Mouse (Mus musculus): Measurements from ENCODE around the gene Zcchc18. TPM values are rescaled to one million over a fixed set of nuclear protein-coding genes. Genes with fewer than 3 reads are reported as not detected.
"Not testable (repeated sequence)": the region's sequence is repeated elsewhere in the genome, so short reads cannot be mapped to it uniquely, and the experiment has no call there.

The Zcchc18 gene
- 1.5 and 1.8 TPM in 2 replicates for polyA plus RNA-seq (2014; fragmentation: Nextera tagmentation; extraction: Ambion mirVana)

GRCm38 (mm10) chrX:136992978-136993547 is at the start of gene Zcchc18:
Gene Zcchc18 (plus strand): TSS chrX:136993155.
- no peaks in the 10 kb centered on the region for H3K9me3 ChIP-seq (ENCODE audit: control insufficient read depth, low read length)

GRCm38 (mm10) chrX:136957583-136958279 is 35.2 kb upstream of the Zcchc18 start:
- not testable (repeated sequence) for H3K27ac ChIP-seq (replicated peaks in 1 of 2; ENCODE audit: control insufficient read depth in 1 of 2, insufficient read depth in 1 of 2, low read depth in 2 of 2, low read length in 2 of 2); H3K9ac ChIP-seq (ENCODE audit: low read length); H3K9me3 ChIP-seq (ENCODE audit: control insufficient read depth, low read length); H3K27me3 ChIP-seq (ENCODE audit: control insufficient read depth, insufficient read depth, low read length); H3K4me1 ChIP-seq (ENCODE audit: control insufficient read depth in 2 of 2, insufficient read depth in 2 of 2, low read length in 2 of 2); H3K36me3 ChIP-seq (ENCODE audit: control insufficient read depth, insufficient read depth, low read length)
- Histone ChIP-seq H3K4me2 (ENCODE audit: low read length) (peak overlapping the region; percentile 52), H3K4me3 (ENCODE audit: control insufficient read depth in 1 of 2, insufficient read depth in 1 of 2, low read depth in 1 of 2, low read length in 2 of 2) (peak overlapping the region; percentile 21 to 38; a peak in 3 of 4 replicates)
- 25% methylated on average over 13 of the region's 13 CpGs for WGBS
- ATAC-seq (ENCODE audit: insufficient number of reproducible peaks, insufficient read depth, low FRiP score, low read depth) = 0 out of 2 replicates have a peak, but pooled peaks have one; percentile 31

More at GRCm38 (mm10) chrX:136992978-136993547, at the start of gene Zcchc18:
- WGBS = 19% methylated on average over 26 of the region's 26 CpGs
- Histone ChIP-seq H3K4me1 (ENCODE audit: control insufficient read depth in 2 of 2, insufficient read depth in 2 of 2, low read length in 2 of 2) (no peaks in the 10 kb centered on the region; a peak in 1 of 4 replicates), H3K27ac (replicated peaks in 1 of 2; ENCODE audit: control insufficient read depth in 1 of 2, insufficient read depth in 1 of 2, low read depth in 2 of 2, low read length in 2 of 2) (no peak within 1 kb of the TSS), H3K27me3 (ENCODE audit: control insufficient read depth, insufficient read depth, low read length) (no peaks in the 10 kb centered on the region), H3K36me3 (ENCODE audit: control insufficient read depth, insufficient read depth, low read length) (no peaks in the 10 kb centered on the region), H3K9ac (ENCODE audit: low read length) (peak within 1 kb of the TSS; percentile 38), H3K4me3 (ENCODE audit: control insufficient read depth in 1 of 2, insufficient read depth in 1 of 2, low read depth in 1 of 2, low read length in 2 of 2) (peak within 1 kb of the TSS; percentile 37 to 39), H3K4me2 (ENCODE audit: low read length) (peak within 1 kb of the TSS; percentile 72)
- peak; percentile 73; the same call in 1 of the 2 replicates for ATAC-seq (ENCODE audit: insufficient number of reproducible peaks, insufficient read depth, low FRiP score, low read depth)

- H3K27ac ChIP-seq (replicated peaks in 1 of 2; ENCODE audit: control insufficient read depth in 1 of 2, insufficient read depth in 1 of 2, low read depth in 2 of 2, low read length in 2 of 2); H3K4me1 ChIP-seq (ENCODE audit: control insufficient read depth in 2 of 2, insufficient read depth in 2 of 2, low read length in 2 of 2); H3K9ac ChIP-seq (ENCODE audit: low read length); H3K9me3 ChIP-seq (ENCODE audit: control insufficient read depth, low read length); ATAC-seq (ENCODE audit: insufficient number of reproducible peaks, insufficient read depth, low FRiP score, low read depth); H3K27me3 ChIP-seq (ENCODE audit: control insufficient read depth, insufficient read depth, low read length); H3K36me3 ChIP-seq (ENCODE audit: control insufficient read depth, insufficient read depth, low read length): not testable (repeated sequence)
- WGBS = 57% methylated on average over 5 of the region's 5 CpGs
- peak overlapping the region; percentile 52 for H3K4me2 ChIP-seq (ENCODE audit: low read length)
- peak overlapping the region; percentile 12 to 21; a peak in 2 of 4 replicates for H3K4me3 ChIP-seq (ENCODE audit: control insufficient read depth in 1 of 2, insufficient read depth in 1 of 2, low read depth in 1 of 2, low read length in 2 of 2)
Observed at GRCm38 (mm10) chrX:136958300-136958699, 34.7 kb upstream of the Zcchc18 start.

- no peak for ATAC-seq (ENCODE audit: insufficient number of reproducible peaks, insufficient read depth, low FRiP score, low read depth)
- H3K9ac ChIP-seq (ENCODE audit: low read length) = no peak overlapping the region
- no peaks in the 10 kb centered on the region for H3K27me3 ChIP-seq (ENCODE audit: control insufficient read depth, insufficient read depth, low read length)
- H3K4me1 ChIP-seq (ENCODE audit: control insufficient read depth in 2 of 2, insufficient read depth in 2 of 2, low read length in 2 of 2) = no peaks in the 10 kb centered on the region
- H3K27ac ChIP-seq (replicated peaks in 1 of 2; ENCODE audit: control insufficient read depth in 1 of 2, insufficient read depth in 1 of 2, low read depth in 2 of 2, low read length in 2 of 2) = no peak overlapping the region
- no peaks in the 10 kb centered on the region for H3K9me3 ChIP-seq (ENCODE audit: control insufficient read depth, low read length)
- no peaks in the 10 kb centered on the region for H3K36me3 ChIP-seq (ENCODE audit: control insufficient read depth, insufficient read depth, low read length)
- H3K4me3 ChIP-seq (ENCODE audit: control insufficient read depth in 1 of 2, insufficient read depth in 1 of 2, low read depth in 1 of 2, low read length in 2 of 2) = no peak overlapping the region
- WGBS = 22% methylated on average over 2 of the region's 2 CpGs
- H3K4me2 ChIP-seq (ENCODE audit: low read length) = no peak overlapping the region
Observed at GRCm38 (mm10) chrX:136959688-136960087, 33.3 kb upstream of the Zcchc18 start.

- 74% methylated on average over 6 of the region's 6 CpGs for WGBS
- not testable (repeated sequence) for ATAC-seq (ENCODE audit: insufficient number of reproducible peaks, insufficient read depth, low FRiP score, low read depth)
Observed at GRCm38 (mm10) chrX:136975397-136975796, 17.6 kb upstream of the Zcchc18 start, which contains the start of gene Tmsb15b2. Gene Tmsb15b2 (minus strand): TSS chrX:136975497.

GRCm38 (mm10) chrX:136976424-136977084 is 16.4 kb upstream of the Zcchc18 start, which contains the start of the genes Tmsb15l and Tmsb15b1:
Gene Tmsb15l (minus strand): TSS chrX:136976869.
Gene Tmsb15b1 (minus strand): TSS chrX:136976874.
- peak within 1 kb of the TSS; percentile 38 to 54 for H3K4me3 ChIP-seq (ENCODE audit: control insufficient read depth in 1 of 2, insufficient read depth in 1 of 2, low read depth in 1 of 2, low read length in 2 of 2)
- no peaks in the 10 kb centered on the region for H3K36me3 ChIP-seq (ENCODE audit: control insufficient read depth, insufficient read depth, low read length)
- no peaks in the 10 kb centered on the region for H3K4me1 ChIP-seq (ENCODE audit: control insufficient read depth in 2 of 2, insufficient read depth in 2 of 2, low read length in 2 of 2)
- WGBS = 24% methylated on average over 15 of the region's 15 CpGs
- peak; percentile 95 for ATAC-seq (ENCODE audit: insufficient number of reproducible peaks, insufficient read depth, low FRiP score, low read depth)
- H3K27me3 ChIP-seq (ENCODE audit: control insufficient read depth, insufficient read depth, low read length) = no peaks in the 10 kb centered on the region
- peak within 1 kb of the TSS; percentile 50 for H3K9ac ChIP-seq (ENCODE audit: low read length)
- peak within 1 kb of the TSS; percentile 63 for H3K4me2 ChIP-seq (ENCODE audit: low read length)
- H3K27ac ChIP-seq (replicated peaks in 1 of 2; ENCODE audit: control insufficient read depth in 1 of 2, insufficient read depth in 1 of 2, low read depth in 2 of 2, low read length in 2 of 2) = no peak within 1 kb of the TSS
- H3K9me3 ChIP-seq (ENCODE audit: control insufficient read depth, low read length) = no peaks in the 10 kb centered on the region

More at GRCm38 (mm10) chrX:136975397-136975796, 17.6 kb upstream of the Zcchc18 start, which contains the start of gene Tmsb15b2:
- H3K27ac ChIP-seq (replicated peaks in 1 of 2; ENCODE audit: control insufficient read depth in 1 of 2, insufficient read depth in 1 of 2, low read depth in 2 of 2, low read length in 2 of 2); H3K4me1 ChIP-seq (ENCODE audit: control insufficient read depth in 2 of 2, insufficient read depth in 2 of 2, low read length in 2 of 2); H3K36me3 ChIP-seq (ENCODE audit: control insufficient read depth, insufficient read depth, low read length); H3K27me3 ChIP-seq (ENCODE audit: control insufficient read depth, insufficient read depth, low read length); H3K9me3 ChIP-seq (ENCODE audit: control insufficient read depth, low read length): not testable (repeated sequence)
- Histone ChIP-seq H3K4me2 (ENCODE audit: low read length) (peak within 1 kb of the TSS; percentile 63), H3K9ac (ENCODE audit: low read length) (peak within 1 kb of the TSS; percentile 50), H3K4me3 (ENCODE audit: control insufficient read depth in 1 of 2, insufficient read depth in 1 of 2, low read depth in 1 of 2, low read length in 2 of 2) (peak within 1 kb of the TSS; percentile 38 to 54)

- no peak overlapping the region for H3K4me2 ChIP-seq (ENCODE audit: low read length)
- no peaks in the 10 kb centered on the region for H3K9me3 ChIP-seq (ENCODE audit: control insufficient read depth, low read length)
- H3K27ac ChIP-seq (replicated peaks in 1 of 2; ENCODE audit: control insufficient read depth in 1 of 2, insufficient read depth in 1 of 2, low read depth in 2 of 2, low read length in 2 of 2) = no peak overlapping the region
- H3K27me3 ChIP-seq (ENCODE audit: control insufficient read depth, insufficient read depth, low read length) = no peaks in the 10 kb centered on the region
- no peak for ATAC-seq (ENCODE audit: insufficient number of reproducible peaks, insufficient read depth, low FRiP score, low read depth)
- H3K4me1 ChIP-seq (ENCODE audit: control insufficient read depth in 2 of 2, insufficient read depth in 2 of 2, low read length in 2 of 2) = no peaks in the 10 kb centered on the region
- no peaks in the 10 kb centered on the region for H3K36me3 ChIP-seq (ENCODE audit: control insufficient read depth, insufficient read depth, low read length)
- H3K4me3 ChIP-seq (ENCODE audit: control insufficient read depth in 1 of 2, insufficient read depth in 1 of 2, low read depth in 1 of 2, low read length in 2 of 2) = no peak overlapping the region
- H3K9ac ChIP-seq (ENCODE audit: low read length) = no peak overlapping the region
Observed at GRCm38 (mm10) chrX:136978616-136979015, 14.3 kb upstream of the Zcchc18 start.
